Mouse (Mus musculus): ENCODE measurements around the gene Mnt. TPM values are rescaled to one million over a fixed set of nuclear protein-coding genes. Genes with fewer than 3 reads are reported as not detected.

Mnt gene
- polyA plus RNA-seq, 1 experiment from 2014 or later = 6.9 TPM

DNA sequence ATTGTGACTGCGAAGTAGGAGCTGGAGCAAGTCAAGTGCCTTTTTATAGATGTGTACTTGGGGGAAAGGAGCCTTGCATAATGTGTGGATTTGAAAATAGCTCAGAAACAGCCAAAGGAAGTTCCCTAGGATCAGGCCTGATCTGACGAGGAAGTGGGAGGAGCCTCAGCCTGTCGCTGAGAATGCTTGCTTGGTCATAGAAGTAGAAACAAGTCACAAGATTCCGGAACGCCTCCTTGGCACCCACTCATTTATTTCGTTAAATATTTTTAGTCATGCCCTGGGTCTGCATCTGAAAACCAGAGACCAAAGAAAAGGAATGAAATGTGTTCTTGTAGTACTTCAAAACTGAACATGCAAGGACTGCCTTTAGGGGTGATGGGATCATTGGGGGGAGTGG, 8.3 kb downstream of the Mnt start:
- H3K4me2 ChIP-seq (replicated peaks) = peak overlapping the region; percentile 75
- H3K4me1 ChIP-seq = peaks cover 54% of the 10 kb centered on the region
- WGBS = 29% methylated on average over 6 of the region's 6 CpGs
- peak overlapping the region; percentile 96 for H3K27ac ChIP-seq (replicated peaks)
- H3K4me3 ChIP-seq (replicated peaks) = peak overlapping the region; percentile 57
- no peaks in the 10 kb centered on the region for H3K9me3 ChIP-seq (replicated peaks)
- peaks cover 27% of the 10 kb centered on the region; the same call in 1 of the 2 replicates for H3K36me3 ChIP-seq
- no peak overlapping the region for H3K9ac ChIP-seq
- no peaks in the 10 kb centered on the region for H3K27me3 ChIP-seq
- ATAC-seq (ENCODE audit: insufficient number of reproducible peaks, low FRiP score, low TSS enrichment, low read depth) = no peak

- H3K4me2 ChIP-seq (replicated peaks) = no peak overlapping the region
- no peak overlapping the region for H3K27ac ChIP-seq (replicated peaks)
- no peak overlapping the region for H3K9ac ChIP-seq
- no peak overlapping the region for H3K4me3 ChIP-seq (replicated peaks)
- no peak for ATAC-seq (ENCODE audit: insufficient number of reproducible peaks, low FRiP score, low TSS enrichment, low read depth)
- WGBS = 90% methylated on average over 19 of the region's 19 CpGs
- H3K36me3 ChIP-seq = peaks cover 38% of the 10 kb centered on the region; the same call in 1 of the 2 replicates
- H3K27me3 ChIP-seq = no peaks in the 10 kb centered on the region
- no peaks in the 10 kb centered on the region for H3K9me3 ChIP-seq (replicated peaks)
- peaks cover 45% of the 10 kb centered on the region for H3K4me1 ChIP-seq
These were observed 9.4 kb downstream of the Mnt start for GRCm38 (mm10) chr11:74839860-74840715.

DNA sequence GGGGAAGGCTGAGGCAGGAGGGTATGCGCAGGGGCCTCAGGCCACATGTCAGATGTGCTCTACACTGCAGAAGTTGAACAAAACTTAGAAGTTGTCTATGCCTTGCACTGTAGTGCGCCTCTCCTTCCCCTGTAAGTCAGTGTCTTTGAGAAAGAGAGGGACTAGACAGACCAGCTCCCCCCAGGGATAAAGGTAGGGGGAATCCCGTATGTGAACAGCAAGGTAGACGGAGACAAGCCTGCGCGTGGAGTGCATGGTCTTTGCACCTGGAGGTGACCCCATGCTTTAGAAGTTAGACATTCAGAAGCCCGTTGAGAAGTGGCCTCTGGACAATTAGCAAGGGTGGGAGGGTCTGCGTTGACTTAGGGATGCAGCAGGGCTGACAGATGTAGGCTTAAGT, 10.0 kb downstream of the Mnt start:
- WGBS = 88% methylated on average over 8 of the region's 8 CpGs
- Histone ChIP-seq H3K4me3 (replicated peaks) (no peak overlapping the region), H3K9ac (no peak overlapping the region), H3K4me2 (replicated peaks) (no peak overlapping the region), H3K27ac (replicated peaks) (no peak overlapping the region), H3K9me3 (replicated peaks) (no peaks in the 10 kb centered on the region), H3K36me3 (peaks cover 43% of the 10 kb centered on the region), H3K4me1 (peaks cover 41% of the 10 kb centered on the region), H3K27me3 (no peaks in the 10 kb centered on the region)
- ATAC-seq (ENCODE audit: insufficient number of reproducible peaks, low FRiP score, low TSS enrichment, low read depth) = no peak

- H3K27me3 ChIP-seq = no peaks in the 10 kb centered on the region
- H3K27ac ChIP-seq (replicated peaks) = no peak overlapping the region
- peaks cover 35% of the 10 kb centered on the region for H3K4me1 ChIP-seq
- no peak for ATAC-seq (ENCODE audit: insufficient number of reproducible peaks, low FRiP score, low TSS enrichment, low read depth)
- no peak overlapping the region for H3K4me3 ChIP-seq (replicated peaks)
- no peak overlapping the region for H3K4me2 ChIP-seq (replicated peaks)
- no peaks in the 10 kb centered on the region for H3K9me3 ChIP-seq (replicated peaks)
- no peak overlapping the region for H3K9ac ChIP-seq
- H3K36me3 ChIP-seq = peaks cover 44% of the 10 kb centered on the region
- 82% methylated on average over 9 of the region's 9 CpGs for WGBS
These were observed 10.6 kb downstream of the Mnt start for GRCm38 (mm10) chr11:74841366-74841765.

DNA sequence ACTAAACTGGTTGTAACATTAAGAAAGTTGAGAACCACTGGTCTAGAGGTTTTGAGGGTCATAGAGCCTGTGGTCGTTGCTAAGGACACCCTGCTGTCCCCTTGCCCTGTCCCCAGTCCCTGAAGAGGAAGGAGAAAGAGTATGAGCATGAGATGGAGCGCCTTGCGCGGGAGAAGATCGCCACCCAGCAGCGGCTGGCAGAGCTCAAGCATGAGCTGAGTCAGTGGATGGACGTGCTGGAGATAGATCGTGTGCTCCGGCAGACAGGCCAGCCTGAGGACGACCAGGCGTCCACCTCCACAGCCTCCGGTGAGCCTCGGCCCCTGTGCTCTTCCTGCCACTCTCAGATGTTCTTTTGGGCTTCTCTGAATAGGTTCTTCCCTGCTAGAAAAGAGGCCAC, 11.3 kb downstream of the Mnt start:
- H3K9me3 ChIP-seq (replicated peaks) = no peaks in the 10 kb centered on the region
- no peaks in the 10 kb centered on the region for H3K27me3 ChIP-seq
- peaks cover 28% of the 10 kb centered on the region for H3K4me1 ChIP-seq
- no peak overlapping the region for H3K4me2 ChIP-seq (replicated peaks)
- WGBS = 90% methylated on average over 13 of the region's 13 CpGs
- no peak overlapping the region for H3K4me3 ChIP-seq (replicated peaks)
- H3K36me3 ChIP-seq = peaks cover 44% of the 10 kb centered on the region
- no peak for ATAC-seq (ENCODE audit: insufficient number of reproducible peaks, low FRiP score, low TSS enrichment, low read depth)
- no peak overlapping the region for H3K9ac ChIP-seq
- no peak overlapping the region for H3K27ac ChIP-seq (replicated peaks)

GRCm38 (mm10) chr11:74842656-74843434, 12.1 kb downstream of the Mnt start:
- H3K4me3 ChIP-seq (replicated peaks) = no peak overlapping the region
- H3K9ac ChIP-seq = no peak overlapping the region
- WGBS = 87% methylated on average over 22 of the region's 22 CpGs
- H3K4me1 ChIP-seq = peaks cover 23% of the 10 kb centered on the region
- no peak for ATAC-seq (ENCODE audit: insufficient number of reproducible peaks, low FRiP score, low TSS enrichment, low read depth)
- no peaks in the 10 kb centered on the region for H3K9me3 ChIP-seq (replicated peaks)
- peaks cover 44% of the 10 kb centered on the region for H3K36me3 ChIP-seq
- H3K27ac ChIP-seq (replicated peaks) = peak overlapping the region; percentile 25; the same call in 1 of the 2 replicates
- H3K4me2 ChIP-seq (replicated peaks) = no peak overlapping the region
- no peaks in the 10 kb centered on the region for H3K27me3 ChIP-seq

DNA sequence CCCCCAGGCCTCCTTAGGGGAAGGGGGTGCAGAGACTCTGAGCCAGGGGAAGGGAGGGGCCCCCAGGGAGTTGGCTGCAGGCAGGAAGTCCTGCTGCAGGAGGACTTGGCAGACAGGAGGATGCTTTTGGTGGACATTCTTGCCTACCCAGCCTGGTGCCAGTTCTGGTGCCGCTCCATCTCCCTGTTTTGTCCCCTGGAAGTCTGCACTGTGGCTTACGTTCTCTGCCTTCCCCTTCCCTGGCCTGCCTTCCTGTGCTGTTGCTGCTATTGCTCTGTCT, 12.7 kb downstream of the Mnt start:
- no peak overlapping the region for H3K4me3 ChIP-seq (replicated peaks)
- WGBS = 83% methylated on average over 2 of the region's 2 CpGs
- H3K27ac ChIP-seq (replicated peaks) = peak overlapping the region; percentile 25; the same call in 1 of the 2 replicates
- H3K4me1 ChIP-seq = peaks cover 28% of the 10 kb centered on the region
- H3K9me3 ChIP-seq (replicated peaks) = no peaks in the 10 kb centered on the region
- H3K4me2 ChIP-seq (replicated peaks) = no peak overlapping the region
- no peak overlapping the region for H3K9ac ChIP-seq
- H3K36me3 ChIP-seq = peaks cover 44% of the 10 kb centered on the region
- ATAC-seq (ENCODE audit: insufficient number of reproducible peaks, low FRiP score, low TSS enrichment, low read depth) = no peak
- no peaks in the 10 kb centered on the region for H3K27me3 ChIP-seq

- 56% methylated on average over 5 of the region's 5 CpGs for WGBS
- Histone ChIP-seq H3K4me3 (replicated peaks) (no peak overlapping the region), H3K9me3 (replicated peaks) (no peaks in the 10 kb centered on the region), H3K4me1 (peaks cover 28% of the 10 kb centered on the region), H3K9ac (no peak overlapping the region), H3K36me3 (peaks cover 44% of the 10 kb centered on the region), H3K27me3 (no peaks in the 10 kb centered on the region), H3K4me2 (replicated peaks) (no peak overlapping the region), H3K27ac (replicated peaks) (peak overlapping the region; percentile 25; the same call in 1 of the 2 replicates)
- no peak for ATAC-seq (ENCODE audit: insufficient number of reproducible peaks, low FRiP score, low TSS enrichment, low read depth)
These were observed 13.0 kb downstream of the Mnt start for GRCm38 (mm10) chr11:74843761-74844160.

DNA sequence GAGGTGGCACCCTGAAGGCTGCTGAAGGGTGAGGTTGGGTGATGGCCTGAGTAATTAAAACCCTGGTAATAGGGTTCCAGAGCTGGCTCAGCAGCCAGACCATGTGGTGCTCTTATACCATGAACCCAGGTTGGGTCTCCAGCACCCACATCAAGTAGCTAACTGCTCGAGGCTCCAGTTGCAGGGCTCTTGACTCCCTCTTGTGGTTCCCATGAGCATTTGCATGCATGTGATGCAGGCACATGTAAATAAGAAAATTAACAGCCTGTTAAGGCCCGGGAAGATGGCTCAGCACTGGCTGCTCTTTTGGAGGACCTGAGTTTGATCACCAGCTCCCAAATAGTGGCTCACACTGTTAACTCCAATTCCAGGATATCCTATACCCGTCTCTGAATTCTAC, 15.1 kb downstream of the Mnt start:
- no peak overlapping the region for H3K4me3 ChIP-seq (replicated peaks)
- H3K9me3 ChIP-seq (replicated peaks) = no peaks in the 10 kb centered on the region
- no peak overlapping the region for H3K9ac ChIP-seq
- no peak overlapping the region for H3K27ac ChIP-seq (replicated peaks)
- no peaks in the 10 kb centered on the region for H3K27me3 ChIP-seq
- 64% methylated on average over 3 of the region's 3 CpGs for WGBS
- H3K36me3 ChIP-seq = peaks cover 36% of the 10 kb centered on the region
- ATAC-seq (ENCODE audit: insufficient number of reproducible peaks, low FRiP score, low TSS enrichment, low read depth) = no peak
- H3K4me2 ChIP-seq (replicated peaks) = no peak overlapping the region
- H3K4me1 ChIP-seq = peaks cover 20% of the 10 kb centered on the region

DNA sequence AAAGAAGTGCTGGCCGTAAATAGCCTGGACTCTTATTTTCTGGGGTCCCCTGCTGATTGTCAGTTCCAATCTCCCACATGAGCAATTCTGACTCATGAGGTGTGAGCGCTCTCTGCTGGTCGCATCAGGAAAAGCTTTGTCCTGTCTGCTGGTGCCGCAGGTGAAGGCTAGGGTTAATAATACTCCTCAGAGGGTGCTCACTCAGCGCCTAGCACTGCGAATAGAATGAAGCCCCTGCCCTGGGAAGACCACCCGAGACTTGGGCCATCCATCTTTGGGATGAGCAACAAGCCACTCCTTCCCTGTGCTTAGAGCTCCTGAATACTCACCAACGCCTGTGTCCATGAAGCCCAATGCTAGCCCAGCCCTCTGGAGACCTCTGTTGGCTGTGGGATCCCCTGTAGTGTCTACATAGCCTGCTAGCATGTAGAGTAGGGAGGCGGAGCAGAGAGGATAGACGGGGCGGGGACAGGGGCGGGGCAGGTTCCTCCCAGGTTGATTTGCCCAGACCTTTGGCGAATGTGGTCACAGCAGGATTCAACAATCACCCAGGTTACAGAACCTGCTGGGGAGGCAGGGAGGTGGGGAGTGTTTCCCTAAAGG, 17.3 kb downstream of the Mnt start:
- 0 out of 2 replicates have a peak overlapping the region, but pooled peaks have one; percentile 39 for H3K27ac ChIP-seq (replicated peaks)
- peak; percentile 43; the same call in 1 of the 2 replicates for ATAC-seq (ENCODE audit: insufficient number of reproducible peaks, low FRiP score, low TSS enrichment, low read depth)
- no peak overlapping the region for H3K9ac ChIP-seq
- peaks cover 26% of the 10 kb centered on the region for H3K36me3 ChIP-seq
- no peaks in the 10 kb centered on the region for H3K9me3 ChIP-seq (replicated peaks)
- H3K4me2 ChIP-seq (replicated peaks) = 0 out of 2 replicates have a peak overlapping the region, but pooled peaks have one; percentile 15
- WGBS = 5% methylated on average over 13 of the region's 13 CpGs
- no peak overlapping the region for H3K4me3 ChIP-seq (replicated peaks)
- peaks cover 15% of the 10 kb centered on the region for H3K4me1 ChIP-seq
- H3K27me3 ChIP-seq = no peaks in the 10 kb centered on the region

DNA sequence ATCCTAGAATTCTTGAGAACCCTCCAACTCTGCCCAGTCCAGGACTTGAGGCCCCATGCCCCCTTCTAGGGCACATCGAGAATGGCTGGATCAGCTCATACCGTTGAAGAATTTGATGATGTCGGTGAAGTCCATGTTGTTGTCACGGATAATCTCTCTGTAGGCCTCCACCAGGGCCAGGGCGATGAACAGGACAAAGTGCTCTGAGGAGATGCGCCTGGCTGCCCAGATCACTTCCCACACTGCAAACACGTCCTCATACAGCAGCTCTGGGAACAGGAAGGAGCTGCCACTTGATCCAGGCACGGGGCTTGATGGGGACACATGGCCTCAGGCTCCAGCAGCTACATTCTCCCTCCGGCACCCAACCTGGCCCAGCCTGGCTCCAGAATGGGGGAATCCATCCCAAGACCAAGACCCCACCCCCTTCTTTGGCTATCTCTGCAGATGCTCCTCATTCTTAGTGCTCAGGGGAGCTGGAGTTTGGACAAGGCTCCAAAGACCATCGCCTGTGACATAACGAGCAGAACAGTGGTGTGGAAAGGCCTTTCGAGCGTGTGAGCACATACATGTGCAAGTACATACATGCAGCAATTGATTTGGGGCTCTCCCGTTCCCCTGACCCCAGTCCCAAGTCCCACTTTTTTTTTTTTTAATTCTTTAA, 20.4 kb downstream of the Mnt start:
- WGBS = 69% methylated on average over 14 of the region's 14 CpGs
- no peak overlapping the region for H3K9ac ChIP-seq
- H3K9me3 ChIP-seq (replicated peaks) = no peaks in the 10 kb centered on the region
- no peak overlapping the region for H3K27ac ChIP-seq (replicated peaks)
- H3K27me3 ChIP-seq = no peaks in the 10 kb centered on the region
- no peak overlapping the region for H3K4me3 ChIP-seq (replicated peaks)
- peaks cover 9% of the 10 kb centered on the region for H3K36me3 ChIP-seq
- no peak for ATAC-seq (ENCODE audit: insufficient number of reproducible peaks, low FRiP score, low TSS enrichment, low read depth)
- peaks cover 8% of the 10 kb centered on the region for H3K4me1 ChIP-seq
- H3K4me2 ChIP-seq (replicated peaks) = no peak overlapping the region
